32 mouse cellular contexts compared by ENCODE assay signal in genomic region chr1:89999858-90000257, GRCm38 (mm10). TPM values are rescaled to one million over a fixed set of nuclear protein-coding genes. Genes with fewer than 3 reads are reported as not detected.
A peak's percentile ranks its signal among the peaks of the same experiment; 100 is the strongest.
DNase-seq lines count a peak whose midpoint lies in the region; ATAC-seq and TF ChIP-seq lines count a peak whose summit lies in the region.
"Had no signal": no experiment of that assay in that cellular context is flagged by ENCODE, and none has a peak within 500 bp of the region (broad histone marks: within the 10 kb centered on the region; RNA-seq: fewer than 3 reads in every experiment).

No protein-coding gene starts in this region.

- peaks cover 7% of the 10 kb centered on the region; the same call in 1 of the 2 replicates for H3K27me3 ChIP-seq in heart, embryonic 15.5 days

- H3K4me1 ChIP-seq in heart, embryonic 15.5 days (replicated peaks) = peaks cover 42% of the 10 kb centered on the region
- H3K4me1 ChIP-seq: limb, embryonic 13.5 days; lung, embryonic 15.5 days had no signal

- DNase-seq in gastrocnemius, adult 2 months = no peak
- no peak for DNase-seq in gastrocnemius, postnatal 4 days (ENCODE audit: low spot score in 2 of 2)
- DNase-seq in left cerebral cortex, adult 2 months (ENCODE audit: extremely low spot score in 1 of 2, low spot score in 2 of 2) = no peak
- no peak for DNase-seq in left cerebral cortex, postnatal 36 days (ENCODE audit: low spot score in 2 of 2)
- DNase-seq in c-Kit-positive CD71-positive TER-119-positive erythroid progenitor cells, embryonic 14.5 days (ENCODE audit: low spot score) = no peak
- DNase-seq in kidney, postnatal 4 days = no peak
- DNase-seq: adrenal gland, postnatal 14 days; cerebellum, adult 11-12 months; cerebellum, adult 9-11 months; embryo, embryonic 11 days; gastrocnemius, postnatal 36 days; kidney, adult 11 months; kidney, postnatal 14 days; right cerebral cortex, postnatal 25 days; thymus, postnatal 14 days had no signal

- H3K4me2 ChIP-seq in heart, embryonic 15.5 days = no peak overlapping the region
- H3K4me2 ChIP-seq: embryonic facial prominence, embryonic 12.5 days; hindbrain, embryonic 14.5 days; limb, embryonic 13.5 days; liver, embryonic 11.5 days; lung, embryonic 15.5 days; midbrain, embryonic 11.5 days had no signal

- H3K9me3 ChIP-seq in heart, embryonic 15.5 days (replicated peaks) = no peaks in the 10 kb centered on the region
- H3K9me3 ChIP-seq: embryonic facial prominence, embryonic 12.5 days; limb, embryonic 13.5 days; lung, embryonic 15.5 days had no signal

- H3K36me3 ChIP-seq in heart, embryonic 15.5 days = no peaks in the 10 kb centered on the region
- H3K36me3 ChIP-seq: embryonic facial prominence, embryonic 12.5 days; limb, embryonic 13.5 days; lung, embryonic 15.5 days had no signal

- no peak for TF ChIP-seq CTCF in gastrocnemius, adult 2 months (IDR thresholded peaks at IDR 0.05)
- no peak for TF ChIP-seq CTCF in left cerebral cortex, adult 2 months (IDR thresholded peaks at IDR 0.05)

- H3K9ac ChIP-seq in heart, embryonic 15.5 days = no peak overlapping the region
- H3K9ac ChIP-seq: embryonic facial prominence, embryonic 12.5 days; hindbrain, embryonic 14.5 days; limb, embryonic 13.5 days; lung, embryonic 15.5 days had no signal

- H3K4me3 ChIP-seq in gastrocnemius, adult 2 months = peak overlapping the region; percentile 13; the same call in 1 of the 2 replicates
- no peak overlapping the region for H3K4me3 ChIP-seq in left cerebral cortex, adult 2 months
- no peak overlapping the region for H3K4me3 ChIP-seq in heart, embryonic 15.5 days
- H3K4me3 ChIP-seq: embryonic facial prominence, embryonic 12.5 days; limb, embryonic 13.5 days; lung, embryonic 15.5 days had no signal

- ATAC-seq in heart, embryonic 15.5 days (replicated peaks; ENCODE audit: insufficient number of reproducible peaks, insufficient read depth, low FRiP score, low read depth) = no peak
- ATAC-seq in activated CD4-positive, CD25-positive, alpha-beta regulatory T cell, adult 4 months = no peak
- ATAC-seq: forebrain, embryonic 14.5 days; midbrain, embryonic 16.5 days had no signal

- intact Hi-C loops in gastrocnemius, adult 2 months (cut with DNase I) = no loop called here
- intact Hi-C loops in left cerebral cortex, adult 2 months (cut with DNase I) = no loop called here
- intact Hi-C loops in left cerebral cortex, postnatal 36 days (cut with DNase I) = no loop called here

- H3K27ac ChIP-seq in gastrocnemius, adult 2 months = peak overlapping the region; percentile 89
- peak overlapping the region; percentile 30; the same call in 1 of the 2 replicates for H3K27ac ChIP-seq in left cerebral cortex, adult 2 months
- H3K27ac ChIP-seq in heart, embryonic 15.5 days = peak overlapping the region; percentile 90
- H3K27ac ChIP-seq: embryonic facial prominence, embryonic 12.5 days; hindbrain, embryonic 14.5 days; limb, embryonic 13.5 days; lung, embryonic 15.5 days had no signal

- whole genome bisulfite sequencing in heart, embryonic 15.5 days = 57% methylated on average over 3 of the region's 3 CpGs

RNA-seq across cellular contexts. Expression of gene Asb18, which starts 14.6 kb away (rescaled TPM):
- total RNA-seq in gastrocnemius, adult 2 months (2021) = 10 to 100 TPM; 18.0 to 39.9 TPM
- 10 to 100 TPM in 1 of 2 experiments, 1 to 10 TPM in 1; 8.6 to 10.7 TPM for total RNA-seq in gastrocnemius, postnatal 4 days (2021)
- total RNA-seq in left cerebral cortex, adult 2 months (2021) = 1 to 10 TPM; 1.1 to 1.3 TPM
- total RNA-seq in left cerebral cortex, postnatal 36 days (2021) = 1 to 10 TPM; 1.6 to 1.7 TPM
- 0.92 and 1.1 TPM in 2 replicates for polyA plus RNA-seq in heart, embryonic 15.5 days (2015; fragmentation: Nextera tagmentation; extraction: Ambion mirVana)
- polyA plus RNA-seq in activated CD4-positive, CD25-positive, alpha-beta regulatory T cell, adult 4 months (2017; shearing (Covaris generic)) = not detected
- total RNA-seq: adrenal gland, postnatal 14 days; CH12.LX; ES-E14; hematopoietic stem cell, adult 5-6 weeks; megakaryocyte, adult 5-6 weeks; neutrophil, adult 5-6 weeks had no signal
- polyA plus RNA-seq: C2C12; kidney, embryonic 14.5 days; liver, embryonic 11.5 days had no signal

Comparison
In these comparisons a context has a peak if more than half of its experiments do, and no peak if none do; other contexts are left out.
1. H3K27ac ChIP-seq: peak in every context shown above with its lines; median percentile 90 in heart, embryonic 15.5 days; 89 in gastrocnemius, adult 2 months; 30 in left cerebral cortex, adult 2 months.